Mouse (Mus musculus) urinary bladder, adult 18-20 months (tissue): ENCODE results near the gene Eci1.
"Not testable (repeated sequence)": the region's sequence is repeated elsewhere in the genome, so short reads cannot be mapped to it uniquely, and the experiment has no call there.

ENCODE experiments used
- DNase-seq, 2 experiments: peaks; one replicate each; pipeline ENCODE4 v3.0.0; 2022; ENCODE audit warnings: low spot score in 2 of 2, mixed read lengths in 2 of 2

Eci1 gene

GRCm38 (mm10) chr17:24426471-24427169 lies at the start of gene Eci1:
Gene Eci1, plus strand, starts transcription at chr17:24426641.
- DNase-seq = peak; percentile 95 to 96

- no peak for DNase-seq
Observed at GRCm38 (mm10) chr17:24378496-24378895, 47.9 kb upstream of the Eci1 start.

- DNase-seq = no peak
Observed at GRCm38 (mm10) chr17:24383789-24384188, 42.7 kb upstream of the Eci1 start.

- DNase-seq = no peak
Observed at GRCm38 (mm10) chr17:24388711-24389110, 37.7 kb upstream of the Eci1 start.

- DNase-seq = peak in 1 of 2 experiments; percentile 47
Observed at GRCm38 (mm10) chr17:24389865-24390264, 36.6 kb upstream of the Eci1 start.

- DNase-seq = no peak
Observed at GRCm38 (mm10) chr17:24391149-24391548, 35.3 kb upstream of the Eci1 start.

GRCm38 (mm10) chr17:24393527-24393926 lies 32.9 kb upstream of the Eci1 start:
- no peak for DNase-seq

- DNase-seq = no peak
Observed at GRCm38 (mm10) chr17:24394456-24394855, 32.0 kb upstream of the Eci1 start.

GRCm38 (mm10) chr17:24402371-24402770 lies 24.1 kb upstream of the Eci1 start:
- no peak for DNase-seq

GRCm38 (mm10) chr17:24407116-24407803 lies 19.2 kb upstream of the Eci1 start:
- DNase-seq = no peak

GRCm38 (mm10) chr17:24413557-24414211 lies 12.8 kb upstream of the Eci1 start:
- DNase-seq = no peak

GRCm38 (mm10) chr17:24414230-24414976 lies 12.0 kb upstream of the Eci1 start, which contains the start of gene Rnps1:
Gene Rnps1, plus strand, starts transcription at chr17:24414565.
- peak; percentile 89 to 90 for DNase-seq

GRCm38 (mm10) chr17:24415011-24415410 lies 11.4 kb upstream of the Eci1 start:
- no peak for DNase-seq

GRCm38 (mm10) chr17:24416051-24416652 lies 10.3 kb upstream of the Eci1 start:
- no peak for DNase-seq

- no peak for DNase-seq
Observed at GRCm38 (mm10) chr17:24423114-24423513, 3.3 kb upstream of the Eci1 start.

- DNase-seq = no peak
Observed at GRCm38 (mm10) chr17:24424489-24424888, 2.0 kb upstream of the Eci1 start.

GRCm38 (mm10) chr17:24425326-24425725 lies 1.1 kb upstream of the Eci1 start:
- not testable (repeated sequence) for DNase-seq

GRCm38 (mm10) chr17:24425905-24426304 lies 536 bp upstream of the Eci1 start:
- no peak for DNase-seq

- DNase-seq = no peak
Observed at GRCm38 (mm10) chr17:24427170-24427557, 723 bp downstream of the Eci1 start.

- DNase-seq = no peak
Observed at GRCm38 (mm10) chr17:24429201-24429983, 3.0 kb downstream of the Eci1 start.

GRCm38 (mm10) chr17:24437016-24437415 lies 10.6 kb downstream of the Eci1 start:
- DNase-seq = peak in 1 of 2 experiments; percentile 34
